Mouse (Mus musculus): ENCODE measurements around the gene Ankrd11.
A peak's percentile ranks its signal among the peaks of the same experiment; 100 is the strongest.

Gene Ankrd11

GRCm38 (mm10) chr8:123005328-123005727, 36.7 kb downstream of the Ankrd11 start:
- no peak for DNase-seq (ENCODE audit: low spot score in 2 of 2)

DNA sequence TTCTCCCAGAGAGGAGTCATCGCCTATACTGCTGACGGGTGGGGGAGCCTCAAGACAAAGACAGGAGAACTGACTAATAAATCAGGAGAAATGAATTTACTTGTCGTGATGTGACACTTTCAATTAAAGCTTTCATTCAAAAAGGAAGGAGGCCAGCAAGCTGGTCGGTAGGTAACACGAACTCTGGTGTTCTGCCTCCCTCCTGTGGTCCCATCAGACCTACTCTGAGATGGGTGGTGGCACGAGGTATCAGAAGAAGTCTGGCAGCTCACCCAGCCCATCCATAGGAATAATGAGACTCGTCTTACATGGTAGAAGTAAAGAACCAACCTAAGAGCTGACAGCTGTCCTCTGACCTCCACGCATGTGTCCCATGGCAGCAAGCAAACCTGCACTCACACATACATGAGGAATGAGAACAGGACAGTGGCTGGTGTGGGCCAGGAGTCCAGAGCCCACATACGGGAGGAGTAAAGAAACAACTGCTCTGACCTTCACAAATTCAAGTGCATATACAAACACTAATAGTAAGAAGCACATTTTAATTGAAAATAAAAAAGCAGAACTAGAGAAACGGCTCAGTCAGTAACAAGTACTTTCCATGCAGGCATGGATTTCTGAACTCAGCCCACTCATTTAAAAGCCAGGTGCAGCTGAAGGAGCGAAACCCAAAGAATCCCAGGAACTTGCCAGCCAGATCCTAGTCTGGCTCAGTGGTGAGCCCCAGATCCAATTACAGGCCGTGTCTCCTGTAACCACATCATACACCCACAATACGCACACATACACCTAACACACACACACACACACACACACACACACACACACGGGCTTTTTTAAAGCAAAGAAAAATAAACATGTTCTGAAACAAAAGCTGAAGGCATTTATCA, 37.8 kb downstream of the Ankrd11 start:
- no peak for DNase-seq (ENCODE audit: low spot score in 2 of 2)

GRCm38 (mm10) chr8:123000311-123000710, 41.8 kb downstream of the Ankrd11 start:
- no peak for DNase-seq (ENCODE audit: low spot score in 2 of 2)

DNA sequence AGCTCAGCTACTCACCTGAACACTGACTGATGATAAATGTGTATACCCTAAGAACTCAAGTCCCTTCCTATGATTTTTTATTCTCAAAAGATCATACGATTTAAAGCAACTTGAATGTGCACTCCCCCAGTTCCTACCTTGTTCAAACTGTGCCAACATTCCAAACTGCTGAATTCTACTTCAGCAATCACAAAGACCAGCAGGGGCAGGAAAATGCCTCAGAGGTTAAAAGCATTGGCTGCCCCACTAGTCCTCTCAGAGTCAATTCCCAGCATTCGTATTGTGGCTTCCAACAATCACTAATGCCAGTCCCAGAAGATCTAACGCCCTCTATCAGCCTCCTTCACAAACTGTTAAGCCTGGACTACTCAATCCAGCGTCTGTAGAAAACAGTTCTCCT, 44.1 kb downstream of the Ankrd11 start:
- no peak for DNase-seq (ENCODE audit: low spot score in 2 of 2)

DNA sequence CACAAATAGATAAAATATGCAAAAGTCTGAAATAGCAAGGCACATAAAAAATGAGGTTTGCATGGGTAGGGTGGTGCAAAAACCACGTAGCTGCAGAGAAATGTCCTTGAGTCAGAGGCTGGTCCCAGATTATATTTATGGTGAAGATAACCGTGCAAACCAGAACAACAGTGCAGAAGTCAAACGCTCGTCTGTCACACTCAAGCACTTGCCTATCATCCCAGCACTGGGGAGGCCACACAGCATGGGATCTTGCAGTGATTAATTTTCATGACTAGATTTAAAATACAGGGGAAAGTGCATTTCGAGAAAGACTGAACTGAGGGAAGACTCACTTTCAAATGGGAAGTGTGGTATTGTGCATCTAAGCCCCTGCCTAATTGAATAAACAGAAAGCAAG, 48.3 kb downstream of the Ankrd11 start:
- DNase-seq (ENCODE audit: low spot score in 2 of 2) = no peak

- DNase-seq (ENCODE audit: low spot score in 2 of 2) = no peak
Measured at GRCm38 (mm10) chr8:122993031-122993430, 49.0 kb downstream of the Ankrd11 start.

GRCm38 (mm10) chr8:122992296-122992695, 49.8 kb downstream of the Ankrd11 start:
- DNase-seq (ENCODE audit: low spot score in 2 of 2) = no peak

- no peak for DNase-seq (ENCODE audit: low spot score in 2 of 2)
Measured at GRCm38 (mm10) chr8:122991368-122991767, 50.7 kb downstream of the Ankrd11 start.

DNA sequence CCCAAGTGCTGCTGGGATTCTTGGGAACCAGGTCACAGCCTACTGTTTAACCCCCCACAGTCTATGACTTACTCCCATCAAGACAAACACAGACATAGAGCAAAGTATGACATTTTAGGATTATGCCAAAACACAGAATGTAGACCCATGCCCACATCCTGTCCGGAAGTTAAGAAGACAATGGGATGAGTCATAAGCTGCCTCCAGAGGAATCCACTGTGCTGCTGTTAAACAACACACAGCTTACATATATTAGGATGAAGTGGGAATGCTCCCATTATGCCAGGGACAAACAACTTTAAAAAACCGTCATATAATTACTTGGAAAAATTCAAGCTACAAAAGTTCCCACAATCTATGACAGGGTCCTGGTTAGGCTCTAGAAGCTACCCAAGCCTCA, 52.1 kb downstream of the Ankrd11 start:
- no peak for DNase-seq (ENCODE audit: low spot score in 2 of 2)

- DNase-seq (ENCODE audit: low spot score in 2 of 2) = no peak
Measured at GRCm38 (mm10) chr8:122988955-122989354, 53.1 kb downstream of the Ankrd11 start.

DNA sequence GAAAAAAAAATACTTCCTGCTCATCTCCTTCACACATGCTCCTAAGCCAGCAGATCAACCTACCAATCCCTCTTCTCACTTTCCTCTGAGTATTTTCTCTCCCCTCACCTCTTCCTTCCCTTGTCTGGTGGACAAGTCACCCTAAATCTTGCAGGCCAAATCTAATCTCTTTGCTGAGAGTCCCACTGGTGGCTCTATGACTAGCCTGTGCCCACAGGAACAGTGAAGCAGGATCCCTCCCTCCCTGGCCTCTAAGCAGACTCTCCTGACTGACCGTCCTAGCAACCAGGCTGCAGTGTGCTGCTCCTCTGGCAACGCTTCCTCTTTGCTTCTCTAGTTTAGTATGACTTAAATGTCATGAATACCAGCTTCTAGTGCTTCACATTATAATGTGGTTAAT, 54.8 kb downstream of the Ankrd11 start:
- no peak for DNase-seq (ENCODE audit: low spot score in 2 of 2)

DNA sequence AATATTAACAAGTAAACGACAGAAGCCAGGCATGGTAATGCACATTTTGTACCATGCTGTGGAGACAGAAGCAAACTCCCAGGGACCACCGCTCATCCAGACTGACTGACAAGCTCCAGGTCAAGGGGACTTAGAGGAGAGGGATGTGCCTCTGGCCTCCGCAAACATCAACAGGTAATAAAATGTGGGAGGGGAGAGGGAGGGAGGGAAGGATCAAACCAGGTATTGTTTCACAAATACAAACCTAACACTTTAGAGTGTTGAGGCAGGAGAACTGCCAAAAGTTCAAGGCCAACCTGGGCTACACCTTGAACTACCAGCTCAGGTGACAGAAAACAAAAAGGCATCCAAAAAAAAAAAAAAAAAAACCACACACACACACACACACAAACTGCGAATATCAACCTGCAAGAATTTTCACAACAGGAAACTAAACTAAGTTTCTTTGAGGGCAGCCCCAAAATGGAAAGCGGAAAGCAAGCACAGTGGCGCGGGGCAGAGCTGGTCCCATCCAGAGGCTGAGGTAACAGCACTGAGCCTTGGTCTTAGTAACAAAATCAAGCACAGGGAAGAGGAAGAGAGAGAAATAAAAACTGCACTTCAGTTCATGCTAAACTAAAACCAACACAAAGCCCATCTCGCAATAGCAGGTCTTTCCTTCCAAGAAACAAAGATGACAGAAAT, 55.4 kb downstream of the Ankrd11 start:
- DNase-seq (ENCODE audit: low spot score in 2 of 2) = no peak

DNA sequence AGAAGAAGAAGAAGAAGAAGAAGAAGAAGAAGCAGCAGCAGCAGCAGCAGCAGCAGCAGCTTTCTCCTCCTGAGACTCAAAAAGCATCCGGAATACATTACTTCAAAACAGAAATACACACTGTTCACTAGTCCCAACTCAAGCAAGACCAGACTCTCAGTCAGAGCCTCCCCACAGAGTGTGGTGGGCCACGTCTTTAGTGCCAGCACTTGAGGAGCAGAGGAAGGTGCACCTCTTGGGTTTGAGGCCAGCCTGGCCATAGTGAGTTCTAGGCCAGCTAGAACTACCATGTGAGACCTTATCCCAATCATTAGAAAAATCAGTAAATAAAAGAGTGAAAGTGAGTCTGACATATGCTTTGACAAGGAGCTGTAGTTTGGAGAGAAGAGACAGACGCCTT, 57.9 kb downstream of the Ankrd11 start:
- DNase-seq (ENCODE audit: low spot score in 2 of 2) = no peak

- DNase-seq (ENCODE audit: low spot score in 2 of 2) = no peak
Measured at GRCm38 (mm10) chr8:122983178-122983942, 58.7 kb downstream of the Ankrd11 start.

DNA sequence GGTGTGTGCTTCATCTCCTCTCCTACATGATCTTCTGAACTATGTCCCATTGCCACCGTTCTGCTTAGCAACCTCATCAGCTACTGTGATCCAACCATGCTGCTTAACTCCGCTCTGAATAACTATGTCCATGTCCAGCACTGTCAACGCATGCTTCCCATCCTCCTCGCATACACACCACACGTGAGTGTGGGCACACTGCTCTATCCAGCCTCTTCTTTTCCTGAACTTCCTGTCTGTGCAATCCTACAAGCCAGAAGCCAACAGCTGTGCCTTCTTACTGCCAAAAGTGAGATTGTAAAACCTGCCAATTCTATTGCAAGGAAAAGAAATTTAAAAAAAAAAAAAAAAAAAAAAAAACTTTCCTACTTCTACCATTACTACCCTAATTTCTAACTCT, 60.4 kb downstream of the Ankrd11 start:
- DNase-seq (ENCODE audit: low spot score in 2 of 2) = no peak

GRCm38 (mm10) chr8:122979865-122980509, 62.1 kb downstream of the Ankrd11 start:
- no peak for DNase-seq (ENCODE audit: low spot score in 2 of 2)

DNA sequence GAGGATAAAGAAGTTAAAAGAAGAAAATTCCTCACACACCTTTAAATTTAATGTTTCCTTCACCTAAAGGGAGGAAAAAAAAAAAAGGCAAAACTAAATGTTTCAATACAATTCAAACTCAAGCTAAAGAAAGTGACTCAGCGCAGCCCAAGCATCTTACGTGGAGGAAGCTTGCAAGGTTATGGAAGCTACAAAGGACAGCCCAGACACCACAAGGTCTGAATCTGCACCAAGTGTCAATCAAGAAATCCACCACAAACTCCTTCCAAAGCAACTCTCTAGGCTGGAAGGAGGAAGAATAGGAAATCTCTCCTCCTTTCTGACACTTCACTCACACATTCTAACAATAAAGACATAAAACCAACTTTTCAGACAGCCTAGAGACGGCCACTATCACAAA, 62.7 kb downstream of the Ankrd11 start:
- no peak for DNase-seq (ENCODE audit: low spot score in 2 of 2)

DNA sequence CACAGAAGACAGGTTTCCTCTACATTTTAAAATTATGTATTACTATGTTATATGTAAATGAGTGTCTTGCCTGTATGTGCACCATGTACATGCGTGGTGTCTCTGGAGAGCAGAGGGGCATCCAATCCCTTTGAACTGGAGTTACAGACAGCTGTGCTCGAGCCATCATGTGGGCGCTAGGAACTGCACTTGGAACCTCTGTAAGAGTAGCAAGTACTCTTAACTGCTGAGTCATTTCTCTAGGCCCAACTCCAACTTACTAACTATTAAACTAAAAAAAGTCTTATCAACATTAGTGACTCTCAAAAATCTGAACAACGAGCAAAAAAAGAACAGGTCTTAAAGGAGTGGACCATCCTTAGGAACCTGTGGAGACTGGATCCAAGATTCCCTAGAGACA, 66.0 kb downstream of the Ankrd11 start:
- no peak for DNase-seq (ENCODE audit: low spot score in 2 of 2)

GRCm38 (mm10) chr8:122969964-122970620, 72.0 kb downstream of the Ankrd11 start:
- no peak for DNase-seq (ENCODE audit: low spot score in 2 of 2)

DNA sequence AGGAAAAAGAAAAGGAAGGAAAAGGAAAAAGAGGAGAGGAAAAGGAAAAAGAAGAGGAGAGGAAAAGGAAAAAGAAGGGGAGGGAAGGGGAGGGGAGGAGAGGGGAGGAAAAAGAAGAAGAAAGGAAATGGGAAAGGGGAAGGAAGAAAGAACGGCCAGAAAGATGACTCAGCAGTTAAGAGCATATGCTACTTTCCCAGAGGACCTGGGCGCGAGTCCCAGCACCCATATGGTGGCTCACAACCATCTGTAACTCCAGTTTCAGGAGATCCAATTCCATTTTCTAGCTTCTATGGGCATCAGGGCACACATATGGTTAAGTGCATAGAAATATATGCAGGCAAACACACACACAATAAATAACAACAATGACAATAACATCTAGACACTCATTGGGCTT, 73.9 kb downstream of the Ankrd11 start:
- peak in 1 of 2 experiments; percentile 49 for DNase-seq (ENCODE audit: low spot score in 2 of 2)

DNA sequence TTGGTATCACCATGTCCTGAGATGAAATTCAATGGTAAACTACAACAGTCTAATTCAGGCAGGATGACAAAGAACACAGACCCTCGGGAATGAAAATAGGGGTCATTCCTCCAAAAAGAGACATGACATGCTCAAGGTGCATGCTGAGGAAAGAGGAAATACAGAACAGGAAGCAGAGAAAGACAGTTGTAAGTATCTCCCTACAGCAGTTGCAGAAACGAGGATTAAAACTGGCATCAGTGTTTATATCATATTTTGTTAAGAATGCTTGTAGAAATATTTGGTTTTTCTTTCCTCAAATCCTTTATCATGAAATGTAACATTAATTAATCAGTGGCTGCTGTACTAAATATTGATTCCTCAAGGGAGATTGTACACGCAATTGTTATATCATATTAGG, 75.4 kb downstream of the Ankrd11 start:
- DNase-seq (ENCODE audit: low spot score in 2 of 2) = no peak

Measured in right cerebral cortex, postnatal 10 days (tissue).